9 mouse cellular contexts compared by ENCODE assay signal in genomic region chr19:61199836-61200235, GRCm38 (mm10). TPM values are rescaled to one million over a fixed set of nuclear protein-coding genes. Genes with fewer than 3 reads are reported as not detected.
DNase-seq lines count a peak whose midpoint lies in the region; ATAC-seq and TF ChIP-seq lines count a peak whose summit lies in the region.
"Had no signal": no experiment of that assay in that cellular context is flagged by ENCODE, and none has a peak within 500 bp of the region (broad histone marks: within the 10 kb centered on the region; RNA-seq: fewer than 3 reads in every experiment).

No protein-coding gene starts in this region.

- no peak overlapping the region for H3K4me3 ChIP-seq in gastrocnemius, adult 2 months
- H3K4me3 ChIP-seq in neural tube, embryonic 15.5 days (replicated peaks), result no peak overlapping the region
- H3K4me3 ChIP-seq: heart, embryonic 15.5 days had no signal

- 19% methylated on average over 10 of the region's 10 CpGs for WGBS in neural tube, embryonic 15.5 days

- no peak overlapping the region for H3K4me2 ChIP-seq in neural tube, embryonic 15.5 days
- H3K4me2 ChIP-seq: heart, embryonic 15.5 days had no signal

- H3K27ac ChIP-seq in gastrocnemius, adult 2 months, result no peak overlapping the region
- no peak overlapping the region for H3K27ac ChIP-seq in neural tube, embryonic 15.5 days (replicated peaks)
- H3K27ac ChIP-seq: heart, embryonic 15.5 days had no signal

- intact Hi-C loops in gastrocnemius, adult 2 months (cut with DNase I), result no loop called here
- intact Hi-C loops in gastrocnemius, postnatal 14 days (cut with DNase I; ENCODE audit: low total_unique reads), result no loop called here

- H3K9me3 ChIP-seq in neural tube, embryonic 15.5 days (replicated peaks), result no peaks in the 10 kb centered on the region
- H3K9me3 ChIP-seq: heart, embryonic 15.5 days had no signal

- DNase-seq in gastrocnemius, postnatal 10 days, result peak; percentile 10
- DNase-seq in gastrocnemius, adult 2 months, result no peak
- peak; percentile 33 for DNase-seq in neural tube, embryonic 10.5 days (ENCODE audit: extremely low spot score, low spot score)
- peak; percentile 55 for DNase-seq in adrenal gland, adult 2 months
- peak; percentile 26 for DNase-seq in kidney, postnatal 14 days
- peak; percentile 50 to 63 for DNase-seq in spleen, postnatal 10 days (ENCODE audit: low spot score in 2 of 2)
- DNase-seq in gastrocnemius, postnatal 14 days, result no peak

- H3K27me3 ChIP-seq in neural tube, embryonic 15.5 days (replicated peaks), result no peaks in the 10 kb centered on the region
- H3K27me3 ChIP-seq: heart, embryonic 15.5 days had no signal

- ATAC-seq in neural tube, embryonic 15.5 days (ENCODE audit: low FRiP score), result no peak

- H3K4me1 ChIP-seq in neural tube, embryonic 15.5 days, result no peaks in the 10 kb centered on the region
- H3K4me1 ChIP-seq: heart, embryonic 15.5 days had no signal

- no peaks in the 10 kb centered on the region for H3K36me3 ChIP-seq in neural tube, embryonic 15.5 days
- H3K36me3 ChIP-seq: heart, embryonic 15.5 days had no signal

- H3K9ac ChIP-seq in neural tube, embryonic 15.5 days (replicated peaks), result no peak overlapping the region
- H3K9ac ChIP-seq: heart, embryonic 15.5 days had no signal

- no peak for TF ChIP-seq CTCF in gastrocnemius, adult 2 months (IDR thresholded peaks at IDR 0.05)

RNA-seq across cellular contexts. Expression of gene Gm6020, which starts 16.1 kb away (rescaled TPM):
- not detected for total RNA-seq in gastrocnemius, postnatal 10 days (2021)
- total RNA-seq in gastrocnemius, adult 2 months (2021), result not detected
- not detected in 2 replicates for polyA plus RNA-seq in neural tube, embryonic 15.5 days (2015; fragmentation: Nextera tagmentation; extraction: Ambion mirVana)
- not detected for total RNA-seq in adrenal gland, adult 2 months (2021)
- polyA plus RNA-seq in adrenal gland, adult 2 months (2012; rRNA removed), result not detected in 2 replicates
- total RNA-seq in gastrocnemius, postnatal 14 days (2021), result not detected
- polyA plus RNA-seq: heart, embryonic 15.5 days had no signal

RNA-seq across cellular contexts. Expression of gene Gm7102, which starts 23.7 kb away (rescaled TPM):
- not detected for total RNA-seq in gastrocnemius, postnatal 10 days (2021)
- not detected for total RNA-seq in gastrocnemius, adult 2 months (2021)
- polyA plus RNA-seq in neural tube, embryonic 15.5 days (2015; fragmentation: Nextera tagmentation; extraction: Ambion mirVana), result 0.24 and 0.29 TPM in 2 replicates
- total RNA-seq in adrenal gland, adult 2 months (2021), result not detected
- polyA plus RNA-seq in adrenal gland, adult 2 months (2012; rRNA removed), result not detected in 2 replicates
- not detected for total RNA-seq in gastrocnemius, postnatal 14 days (2021)
- polyA plus RNA-seq: heart, embryonic 15.5 days had no signal

RNA-seq across cellular contexts. Expression of gene Csf2ra, which starts 28.4 kb away (rescaled TPM):
- total RNA-seq in gastrocnemius, postnatal 10 days (2021), result 1 to 10 TPM; 2.4 to 6.4 TPM
- 1 to 10 TPM; 1.4 to 1.5 TPM for total RNA-seq in gastrocnemius, adult 2 months (2021)
- 83.0 and 85.3 TPM in 2 replicates for polyA plus RNA-seq in neural tube, embryonic 15.5 days (2015; fragmentation: Nextera tagmentation; extraction: Ambion mirVana)
- 10 to 100 TPM; 24.5 to 29.1 TPM for total RNA-seq in adrenal gland, adult 2 months (2021)
- polyA plus RNA-seq in adrenal gland, adult 2 months (2012; rRNA removed), result 401 and 465 TPM in 2 replicates
- total RNA-seq in gastrocnemius, postnatal 14 days (2021), result 1 to 10 TPM; 2.0 to 2.6 TPM

RNA-seq across cellular contexts. Expression of gene Zfp950, which starts 59.2 kb away (rescaled TPM):
- total RNA-seq in gastrocnemius, postnatal 10 days (2021), result 10 to 100 TPM; 10.3 to 14.2 TPM
- 1 to 10 TPM; 3.5 to 5.4 TPM for total RNA-seq in gastrocnemius, adult 2 months (2021)
- 60.9 and 65.1 TPM in 2 replicates for polyA plus RNA-seq in neural tube, embryonic 15.5 days (2015; fragmentation: Nextera tagmentation; extraction: Ambion mirVana)
- total RNA-seq in adrenal gland, adult 2 months (2021), result 10 to 100 TPM; 33.4 to 39.3 TPM
- polyA plus RNA-seq in adrenal gland, adult 2 months (2012; rRNA removed), result 2.0 and 2.4 TPM in 2 replicates
- 1 to 10 TPM; 6.8 to 9.6 TPM for total RNA-seq in gastrocnemius, postnatal 14 days (2021)

Comparison
In these comparisons a context has a peak if more than half of its experiments do, and no peak if none do; other contexts are left out.
1. DNase-seq: peak in gastrocnemius, postnatal 10 days (single experiment), neural tube, embryonic 10.5 days (single experiment), adrenal gland, adult 2 months (single experiment), kidney, postnatal 14 days (single experiment) and spleen, postnatal 10 days (2 of 2); none in gastrocnemius, adult 2 months (single experiment) and gastrocnemius, postnatal 14 days (single experiment).